Mouse (Mus musculus) kidney, adult 2 months (tissue): Measurements from ENCODE around the gene Tmem191c. TPM values are rescaled to one million over a fixed set of nuclear protein-coding genes. Genes with fewer than 3 reads are reported as not detected.

Source experiments
- DNase-seq: peaks from one replicate; pipeline ENCODE4 v3.0.0; 2021
- H3K27ac ChIP-seq: fragments of 200-500 bp; 2 replicates; pipeline ENCODE4 v1.5.1; 2012; ENCODE audit warnings: low read depth, low read length, control low read depth, inconsistent platforms; ENCODE audit not compliant: insufficient read depth
- H3K27me3 ChIP-seq: fragments of 200-500 bp; replicated peaks from 2 replicates; pipeline ENCODE4 v1.6.1; 2012; ENCODE audit warnings: mild to moderate bottlenecking, moderate library complexity, low read length, inconsistent platforms; ENCODE audit not compliant: control insufficient read depth, insufficient read depth
- H3K36me3 ChIP-seq: fragments of 200-500 bp; 2 replicates; pipeline ENCODE4 v1.6.1; 2012; ENCODE audit warnings: mild to moderate bottlenecking, moderate library complexity, low read length, inconsistent platforms; ENCODE audit not compliant: control insufficient read depth, insufficient read depth
- H3K4me1 ChIP-seq: fragments of 200-500 bp; 2 replicates; pipeline ENCODE4 v1.6.1; 2011; ENCODE audit warnings: low read length; ENCODE audit not compliant: control insufficient read depth, insufficient read depth
- H3K4me3 ChIP-seq: fragments of 200-500 bp; 2 replicates; pipeline ENCODE4 v1.5.1; 2011; ENCODE audit warnings: mild to moderate bottlenecking, low read depth, low read length, control low read depth; ENCODE audit not compliant: insufficient read depth
- CTCF ChIP-seq: fragments of 200-500 bp; conservative IDR thresholded peaks from 2 replicates; pipeline ENCODE4 v1.5.1; 2011; ENCODE audit warnings: low read depth, mild to moderate bottlenecking, control low read depth, low read length, moderate library complexity, mixed read lengths; ENCODE audit not compliant: insufficient read depth, insufficient read length
- POLR2A ChIP-seq: fragments of 200-500 bp; IDR thresholded peaks from one replicate; pipeline ENCODE4 v1.6.1; 2011; ENCODE audit warnings: low read depth, low read length, control low read depth
- WGBS: fragments of 180-500 bp; shearing (Covaris S2); methylation state at CpG from one replicate; pipeline ENCODE4 v1.1.7; 2018; 5-methylcytosine and 5-hydroxymethylcytosine counted together
- polyA plus RNA-seq: library from polyadenylated mRNA; depleted of rRNA; stranded (reverse); fragments of >200 nt; gene quantifications from 2 replicates; pipeline ENCODE4 v1.2.3, GENCODE M21; 2012; rRNA removed

Tmem191c gene
- polyA plus RNA-seq, 1 experiment = 7.7 TPM

- H3K36me3 ChIP-seq = peaks cover 12% of the 10 kb centered on the region
- 98% methylated on average over 2 of the region's 2 CpGs for WGBS
- H3K27me3 ChIP-seq = no peaks in the 10 kb centered on the region
- H3K27ac ChIP-seq = no peak overlapping the region
- DNase-seq = no peak
- H3K4me3 ChIP-seq = no peak overlapping the region
- TF ChIP-seq POLR2A = no peak
- no peak for TF ChIP-seq CTCF
- no peaks in the 10 kb centered on the region for H3K4me1 ChIP-seq
Measured at GRCm38 (mm10) chr16:17326064-17326463, 50.2 kb downstream of the Tmem191c start.

- DNase-seq = no peak
- Histone ChIP-seq H3K36me3 (peaks cover 5% of the 10 kb centered on the region), H3K4me1 (no peaks in the 10 kb centered on the region), H3K27ac (no peak overlapping the region), H3K4me3 (no peak overlapping the region), H3K27me3 (no peaks in the 10 kb centered on the region)
- 100% methylated on average over 1 of the region's 1 CpGs for WGBS
- TF ChIP-seq CTCF (no peak), POLR2A (no peak)
Measured at GRCm38 (mm10) chr16:17329848-17330570, 54.1 kb downstream of the Tmem191c start.

- 82% methylated on average over 2 of the region's 2 CpGs for WGBS
- H3K4me1 ChIP-seq = no peaks in the 10 kb centered on the region
- no peak for DNase-seq
- H3K27ac ChIP-seq = no peak within 1 kb of the TSS
- no peaks in the 10 kb centered on the region; the same call in 1 of the 2 replicates for H3K36me3 ChIP-seq
- H3K4me3 ChIP-seq = no peak within 1 kb of the TSS
- no peaks in the 10 kb centered on the region for H3K27me3 ChIP-seq
- no peak for TF ChIP-seq CTCF
- TF ChIP-seq POLR2A = no peak
Measured at GRCm38 (mm10) chr16:17331116-17331515, 55.2 kb downstream of the Tmem191c start, which contains the start of gene Serpind1. TSS of gene Serpind1 (plus strand) at chr16:17331371.

- 98% methylated on average over 5 of the region's 5 CpGs for WGBS
- no peak for TF ChIP-seq POLR2A
- TF ChIP-seq CTCF = no peak
- no peaks in the 10 kb centered on the region for H3K4me1 ChIP-seq
- H3K27ac ChIP-seq = no peak overlapping the region
- no peak for DNase-seq
- H3K4me3 ChIP-seq = no peak overlapping the region
- H3K27me3 ChIP-seq = no peaks in the 10 kb centered on the region
- H3K36me3 ChIP-seq = no peaks in the 10 kb centered on the region; the same call in 1 of the 2 replicates
Measured at GRCm38 (mm10) chr16:17331855-17332254, 56.0 kb downstream of the Tmem191c start.

Other genes starting within 250 kb of the Tmem191c start
- gene Ypel1, start 206.4 kb upstream of the Tmem191c start, polyA plus RNA-seq = 1.6 and 2.3 TPM in 2 replicates
- gene Ppil2, start 164.8 kb upstream of the Tmem191c start, polyA plus RNA-seq = 88.5 and 89.6 TPM in 2 replicates
- 0.75 and 1.4 TPM in 2 replicates for gene 2610318N02Rik, start 150.9 kb upstream of the Tmem191c start, polyA plus RNA-seq
- gene Sdf2l1, start 143.7 kb upstream of the Tmem191c start, polyA plus RNA-seq = 22.8 and 25.2 TPM in 2 replicates
- 7.5 and 8.5 TPM in 2 replicates for gene Ydjc, start 131.5 kb upstream of the Tmem191c start, polyA plus RNA-seq
- 0.74 and 0.92 TPM in 2 replicates for gene Ccdc116, start 128.8 kb upstream of the Tmem191c start, polyA plus RNA-seq
- gene Ube2l3, start 73.4 kb upstream of the Tmem191c start, polyA plus RNA-seq = 64.6 and 73.6 TPM in 2 replicates
- 0.05 and 0.08 TPM in 2 replicates for gene Rimbp3, start 67.5 kb upstream of the Tmem191c start, polyA plus RNA-seq
- gene Hic2, start 42.5 kb upstream of the Tmem191c start, polyA plus RNA-seq = 1.5 and 1.8 TPM in 2 replicates
- gene Serpind1, start 55.3 kb downstream of the Tmem191c start, polyA plus RNA-seq = 0.57 and 0.80 TPM in 2 replicates
- 8.9 and 11.4 TPM in 2 replicates for gene Snap29, start 129.9 kb downstream of the Tmem191c start, polyA plus RNA-seq
- gene Pi4ka, start 130.2 kb downstream of the Tmem191c start, polyA plus RNA-seq = 105 and 124 TPM in 2 replicates
- gene Crkl, start 175.9 kb downstream of the Tmem191c start, polyA plus RNA-seq = 34.4 and 43.3 TPM in 2 replicates
- 11.7 and 14.8 TPM in 2 replicates for gene Aifm3, start 213.5 kb downstream of the Tmem191c start, polyA plus RNA-seq
- 295 and 386 TPM in 2 replicates for gene Lztr1, start 232.6 kb downstream of the Tmem191c start, polyA plus RNA-seq